Mouse (Mus musculus): ENCODE data around the gene Hoxc4. TPM values are rescaled to one million over a fixed set of nuclear protein-coding genes. Genes with fewer than 3 reads are reported as not detected.
A peak's percentile ranks its signal among the peaks of the same experiment; 100 is the strongest.

The Hoxc4 gene
- polyA plus RNA-seq, 1 experiment from 2014 or later, result not detected

DNA sequence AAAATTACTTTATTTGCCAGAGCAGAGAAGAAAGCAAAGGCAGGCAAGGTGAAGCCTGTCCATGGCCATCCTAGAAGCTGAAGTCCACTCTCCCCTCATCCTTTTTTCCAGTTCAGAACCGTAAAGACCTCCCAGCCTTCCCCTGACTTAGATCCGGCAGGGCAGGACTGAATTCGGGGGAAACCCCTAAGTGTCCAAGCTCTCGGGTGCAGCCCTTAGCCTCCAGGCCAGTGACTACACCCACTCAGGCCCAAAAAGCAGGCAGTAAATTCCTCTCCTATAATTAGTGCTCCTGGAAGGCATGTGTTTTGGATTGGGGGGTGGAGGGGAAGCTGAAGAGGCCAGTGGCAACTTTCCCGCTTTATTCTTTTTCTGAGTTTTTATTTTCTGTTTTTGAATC, 12.9 kb upstream of the Hoxc4 start:
- H3K4me3 ChIP-seq, result no peak overlapping the region
- H3K4me2 ChIP-seq, result no peak overlapping the region
- H3K4me1 ChIP-seq, result no peaks in the 10 kb centered on the region
- H3K9ac ChIP-seq, result no peak overlapping the region
- no peak for ATAC-seq
- H3K27me3 ChIP-seq, result peaks cover 100% of the 10 kb centered on the region
- 1% methylated on average over 5 of the region's 5 CpGs for WGBS
- H3K9me3 ChIP-seq (replicated peaks), result no peaks in the 10 kb centered on the region
- H3K27ac ChIP-seq, result no peak overlapping the region
- no peaks in the 10 kb centered on the region for H3K36me3 ChIP-seq (ENCODE audit: poor library complexity, severe bottlenecking)

DNA sequence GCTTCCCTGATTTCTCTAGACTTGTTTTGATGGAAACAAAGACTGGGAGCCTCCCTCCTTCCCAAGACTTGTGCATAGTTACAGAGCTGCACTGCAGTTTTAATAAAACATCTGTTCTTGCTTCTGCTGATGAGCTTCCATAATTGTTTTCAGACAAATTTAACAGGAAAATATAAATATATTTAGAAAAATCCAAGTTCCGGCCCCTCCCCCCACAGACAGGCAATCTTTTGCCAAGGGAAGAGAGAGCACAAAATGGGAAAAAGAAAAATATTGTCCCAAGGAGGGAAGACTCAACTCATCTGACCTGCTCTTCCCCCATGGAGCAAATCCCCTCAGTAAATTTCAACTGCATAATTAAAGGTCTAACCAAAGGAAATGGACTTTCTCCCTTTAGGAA, 12.4 kb upstream of the Hoxc4 start:
- WGBS, result 15% methylated on average over 1 of the region's 1 CpGs

DNA sequence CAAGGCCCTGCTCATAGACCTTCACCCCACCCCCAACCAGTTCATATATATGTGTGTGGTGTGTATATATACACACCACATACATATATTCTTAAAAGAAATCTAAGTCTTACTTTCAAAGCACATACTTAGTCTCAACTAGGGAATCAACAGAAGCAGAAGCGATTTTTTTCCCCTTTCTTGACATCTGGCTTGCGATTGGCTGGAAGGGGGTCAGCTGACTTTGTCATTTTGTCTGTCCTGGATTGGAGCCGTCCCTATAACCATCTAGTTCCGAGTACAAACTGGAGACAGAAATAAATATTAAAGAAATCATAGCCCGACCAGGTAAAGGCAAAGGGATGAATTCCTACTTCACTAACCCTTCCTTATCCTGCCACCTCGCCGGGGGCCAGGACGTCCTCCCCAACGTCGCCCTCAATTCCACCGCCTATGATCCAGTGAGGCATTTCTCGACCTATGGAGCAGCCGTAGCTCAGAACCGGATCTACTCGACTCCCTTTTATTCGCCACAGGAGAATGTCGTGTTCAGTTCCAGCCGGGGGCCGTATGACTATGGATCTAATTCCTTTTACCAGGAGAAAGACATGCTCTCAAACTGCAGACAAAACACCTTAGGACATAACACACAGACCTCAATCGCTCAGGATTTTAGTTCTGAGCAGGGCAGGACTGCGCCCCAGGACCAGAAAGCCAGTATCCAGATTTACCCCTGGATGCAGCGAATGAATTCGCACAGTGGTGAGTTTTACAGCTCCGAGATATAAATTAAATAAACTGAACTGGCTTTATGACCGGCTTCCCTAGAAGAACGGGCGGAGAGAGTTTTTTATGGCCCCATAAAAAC, 9.2 kb upstream of the Hoxc4 start:
- 1% methylated on average over 27 of the region's 27 CpGs for WGBS
- no peak overlapping the region for H3K9ac ChIP-seq
- peaks cover 99% of the 10 kb centered on the region for H3K27me3 ChIP-seq
- H3K36me3 ChIP-seq (ENCODE audit: poor library complexity, severe bottlenecking), result no peaks in the 10 kb centered on the region
- no peak overlapping the region for H3K4me2 ChIP-seq
- no peak overlapping the region for H3K27ac ChIP-seq
- H3K9me3 ChIP-seq (replicated peaks), result no peaks in the 10 kb centered on the region; the same call in 1 of the 2 replicates
- ATAC-seq, result no peak
- H3K4me1 ChIP-seq, result peaks cover 6% of the 10 kb centered on the region; the same call in 1 of the 2 replicates
- no peak overlapping the region for H3K4me3 ChIP-seq

More for the DNA sequence above, 12.4 kb upstream of the Hoxc4 start:
- no peak overlapping the region for H3K27ac ChIP-seq
- ATAC-seq, result no peak
- no peaks in the 10 kb centered on the region for H3K36me3 ChIP-seq (ENCODE audit: poor library complexity, severe bottlenecking)
- H3K4me2 ChIP-seq, result no peak overlapping the region
- no peak overlapping the region for H3K4me3 ChIP-seq
- no peaks in the 10 kb centered on the region for H3K4me1 ChIP-seq
- no peaks in the 10 kb centered on the region; the same call in 1 of the 2 replicates for H3K9me3 ChIP-seq (replicated peaks)
- peaks cover 100% of the 10 kb centered on the region for H3K27me3 ChIP-seq
- H3K9ac ChIP-seq, result no peak overlapping the region

DNA sequence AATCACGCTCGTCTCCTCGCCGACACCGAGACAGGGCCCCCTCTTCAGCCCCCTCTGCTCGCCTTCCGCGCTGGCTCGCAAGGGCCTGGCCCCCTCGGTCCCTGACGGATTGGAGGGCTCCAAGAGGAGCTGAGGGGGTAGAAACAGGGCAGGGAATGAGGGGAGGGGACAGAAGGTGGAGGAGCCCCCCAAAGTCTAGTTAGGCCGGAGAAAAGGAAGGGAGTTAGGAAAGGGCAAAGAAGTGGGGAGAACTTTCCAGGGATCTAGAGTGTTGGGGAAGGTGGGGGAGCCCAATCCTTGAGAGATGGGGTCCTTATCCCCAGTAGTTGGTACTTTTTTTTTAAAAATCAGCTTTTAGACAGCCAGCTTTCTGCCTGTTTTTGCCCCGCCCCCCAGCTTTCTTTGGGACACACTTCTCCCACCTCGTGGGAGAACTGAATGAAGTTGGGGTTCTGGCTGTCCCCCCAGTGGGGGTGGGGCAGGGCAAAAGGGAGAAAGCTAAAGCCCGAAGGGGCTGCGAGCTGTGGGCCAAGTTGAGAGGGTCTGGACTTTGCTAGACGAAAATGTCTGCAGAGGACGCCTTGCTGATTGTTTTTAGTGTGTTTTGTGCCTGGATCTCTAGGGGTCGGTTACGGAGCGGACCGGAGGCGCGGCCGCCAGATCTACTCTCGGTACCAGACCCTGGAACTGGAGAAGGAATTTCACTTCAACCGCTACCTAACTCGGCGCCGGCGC, 8.5 kb upstream of the Hoxc4 start:
- Histone ChIP-seq H3K36me3 (ENCODE audit: poor library complexity, severe bottlenecking) (no peaks in the 10 kb centered on the region), H3K27ac (no peak overlapping the region), H3K27me3 (peaks cover 99% of the 10 kb centered on the region), H3K9me3 (replicated peaks) (no peaks in the 10 kb centered on the region; the same call in 1 of the 2 replicates), H3K9ac (no peak overlapping the region), H3K4me3 (no peak overlapping the region), H3K4me2 (no peak overlapping the region), H3K4me1 (peaks cover 6% of the 10 kb centered on the region; the same call in 1 of the 2 replicates)
- ATAC-seq, result no peak
- under 1% methylated on average over 31 of the region's 31 CpGs for WGBS

DNA sequence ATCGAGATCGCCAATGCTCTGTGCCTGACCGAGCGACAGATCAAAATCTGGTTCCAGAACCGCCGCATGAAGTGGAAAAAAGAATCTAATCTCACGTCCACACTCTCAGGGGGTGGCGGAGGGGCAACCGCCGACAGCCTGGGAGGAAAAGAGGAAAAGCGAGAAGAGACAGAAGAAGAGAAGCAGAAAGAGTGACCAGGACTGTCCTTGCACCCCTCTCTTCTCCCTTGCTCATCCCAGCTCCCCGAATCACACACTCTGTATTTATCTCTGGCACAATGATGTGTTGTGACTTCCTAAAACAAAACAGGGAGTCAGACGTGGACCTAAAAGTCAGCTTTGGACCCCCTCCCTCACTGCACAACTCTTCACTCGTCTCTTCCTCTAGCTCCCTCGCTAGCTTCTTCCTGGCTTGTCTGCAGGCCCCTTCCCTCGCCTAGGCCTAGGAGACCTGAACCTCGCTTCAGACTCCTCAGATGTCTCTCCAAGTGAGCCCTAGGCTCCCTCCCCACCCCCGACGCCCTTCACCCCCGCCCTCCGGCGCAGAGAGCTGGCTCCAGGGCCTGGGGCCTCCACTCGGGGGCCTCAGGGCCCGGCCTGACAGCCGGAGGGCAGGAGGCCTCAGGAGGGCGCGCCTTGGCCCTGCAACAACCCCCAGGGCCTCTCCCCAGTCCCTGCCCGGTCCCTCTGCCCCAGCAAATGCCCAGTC, 7.7 kb upstream of the Hoxc4 start:
- H3K4me3 ChIP-seq, result no peak overlapping the region
- no peak overlapping the region for H3K4me2 ChIP-seq
- H3K4me1 ChIP-seq, result peaks cover 6% of the 10 kb centered on the region; the same call in 1 of the 2 replicates
- no peaks in the 10 kb centered on the region for H3K36me3 ChIP-seq (ENCODE audit: poor library complexity, severe bottlenecking)
- H3K27ac ChIP-seq, result no peak overlapping the region
- H3K9ac ChIP-seq, result no peak overlapping the region
- H3K9me3 ChIP-seq (replicated peaks), result no peaks in the 10 kb centered on the region; the same call in 1 of the 2 replicates
- ATAC-seq, result no peak
- peaks cover 99% of the 10 kb centered on the region for H3K27me3 ChIP-seq
- under 1% methylated on average over 28 of the region's 28 CpGs for WGBS

DNA sequence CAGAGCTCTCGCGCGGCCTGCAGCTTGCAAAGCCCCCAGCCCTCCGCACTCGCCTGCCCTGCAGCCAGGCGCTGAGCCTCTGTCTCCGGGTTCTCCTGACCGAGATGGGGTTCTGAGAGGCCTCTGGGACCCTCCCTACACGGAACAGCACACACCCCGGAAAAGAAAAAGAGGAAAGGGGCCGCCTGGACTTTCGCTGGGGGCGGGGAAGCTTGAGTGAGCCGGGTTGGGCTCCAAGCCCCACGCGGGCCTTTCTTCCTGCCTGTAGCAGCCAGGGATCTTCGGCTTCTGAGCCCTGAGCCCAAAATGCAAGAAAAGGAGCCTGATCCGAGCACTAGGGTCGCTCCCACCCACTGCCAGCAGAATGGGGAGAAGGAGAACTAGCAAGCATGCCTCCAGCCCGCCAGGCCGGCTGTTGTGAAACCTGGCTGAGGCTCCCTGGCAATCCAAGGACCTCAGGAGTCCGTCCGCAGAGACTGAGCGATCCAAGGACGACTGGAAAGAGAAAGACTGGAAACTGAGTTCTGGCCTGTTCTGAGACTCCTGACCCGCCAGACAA, 6.7 kb upstream of the Hoxc4 start:
- H3K27ac ChIP-seq, result no peak overlapping the region
- peaks cover 99% of the 10 kb centered on the region for H3K27me3 ChIP-seq
- peaks cover 6% of the 10 kb centered on the region; the same call in 1 of the 2 replicates for H3K4me1 ChIP-seq
- WGBS, result under 1% methylated on average over 26 of the region's 26 CpGs
- H3K36me3 ChIP-seq (ENCODE audit: poor library complexity, severe bottlenecking), result no peaks in the 10 kb centered on the region
- H3K9me3 ChIP-seq (replicated peaks), result no peaks in the 10 kb centered on the region; the same call in 1 of the 2 replicates
- H3K4me3 ChIP-seq, result no peak overlapping the region
- no peak overlapping the region for H3K4me2 ChIP-seq
- no peak overlapping the region for H3K9ac ChIP-seq
- ATAC-seq, result no peak

DNA sequence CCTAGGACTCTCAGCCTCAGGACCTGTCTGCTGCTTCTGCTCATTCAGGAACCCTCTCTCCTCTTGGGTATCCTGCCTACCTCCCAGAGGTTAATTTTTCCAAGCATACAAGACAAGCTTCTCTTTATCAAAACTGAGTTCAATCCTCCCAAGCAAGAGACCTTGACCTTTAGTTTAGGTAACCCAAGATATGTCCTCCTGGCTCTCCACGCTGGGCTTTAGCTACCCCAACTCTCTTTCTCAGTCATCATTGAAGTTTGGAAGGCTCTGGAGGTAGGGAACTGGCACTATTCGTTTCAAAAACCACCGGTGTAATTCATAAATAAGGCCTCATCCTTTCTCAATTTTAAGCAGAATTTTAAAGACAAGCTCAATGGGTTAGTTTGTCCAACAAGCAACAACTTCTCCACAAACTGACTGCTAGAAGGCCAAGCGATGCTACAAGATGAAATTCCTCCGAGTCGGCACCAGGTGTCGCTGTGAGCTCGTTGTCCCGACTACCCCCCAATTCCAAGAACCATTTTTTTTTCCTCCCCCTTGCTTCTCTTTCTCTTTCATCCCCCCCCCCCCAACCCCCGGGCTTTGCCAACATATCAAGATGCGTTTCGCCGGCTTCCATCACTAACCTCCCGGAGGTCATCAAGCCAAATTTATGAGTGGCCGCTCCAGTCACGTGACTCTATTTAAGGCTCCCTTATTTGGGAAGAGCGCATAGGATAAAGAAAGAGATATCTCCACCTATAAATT, 5.3 kb upstream of the Hoxc4 start:
- H3K27me3 ChIP-seq, result peaks cover 99% of the 10 kb centered on the region
- no peak overlapping the region for H3K4me2 ChIP-seq
- peaks cover 6% of the 10 kb centered on the region; the same call in 1 of the 2 replicates for H3K4me1 ChIP-seq
- H3K9me3 ChIP-seq (replicated peaks), result no peaks in the 10 kb centered on the region; the same call in 1 of the 2 replicates
- H3K36me3 ChIP-seq (ENCODE audit: poor library complexity, severe bottlenecking), result no peaks in the 10 kb centered on the region
- no peak overlapping the region for H3K4me3 ChIP-seq
- 3% methylated on average over 17 of the region's 17 CpGs for WGBS
- no peak for ATAC-seq
- H3K9ac ChIP-seq, result no peak overlapping the region
- no peak overlapping the region for H3K27ac ChIP-seq

DNA sequence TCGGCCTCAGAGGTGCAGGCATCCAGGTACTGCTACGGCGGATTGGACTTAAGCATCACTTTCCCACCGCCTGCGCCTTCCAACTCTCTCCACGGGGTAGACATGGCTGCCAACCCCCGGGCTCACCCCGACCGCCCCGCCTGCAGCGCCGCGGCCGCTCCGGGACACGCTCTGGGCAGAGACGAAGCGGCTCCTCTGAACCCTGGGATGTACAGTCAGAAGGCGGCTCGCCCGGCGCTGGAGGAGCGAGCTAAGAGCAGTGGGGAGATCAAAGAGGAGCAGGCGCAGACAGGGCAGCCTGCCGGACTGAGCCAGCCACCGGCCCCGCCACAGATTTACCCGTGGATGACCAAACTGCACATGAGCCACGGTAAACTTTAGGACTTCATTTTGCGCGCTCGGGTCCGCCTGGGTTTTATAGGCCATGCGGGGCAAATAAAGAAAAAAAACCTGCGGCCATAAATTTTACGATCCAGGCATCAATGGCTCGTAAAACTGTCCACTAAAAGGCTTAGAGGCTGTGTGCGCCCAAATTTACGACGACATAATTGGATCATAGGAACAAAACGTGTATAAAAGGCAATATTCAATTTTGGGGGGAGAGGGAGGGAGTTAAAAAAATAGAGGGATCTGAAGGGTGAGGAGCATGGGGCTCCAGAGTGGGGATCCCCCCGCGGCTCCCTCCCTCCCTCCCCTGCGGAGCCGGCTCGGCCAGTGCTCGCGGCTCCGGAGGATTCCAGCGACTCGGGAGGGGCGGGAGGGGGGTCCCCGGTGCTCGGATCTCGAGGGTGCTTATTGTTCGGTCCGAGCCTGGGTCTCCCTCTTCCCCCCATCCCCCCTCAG, 4.3 kb upstream of the Hoxc4 start:
- Histone ChIP-seq H3K9ac (no peak overlapping the region), H3K27me3 (peaks cover 99% of the 10 kb centered on the region), H3K36me3 (ENCODE audit: poor library complexity, severe bottlenecking) (no peaks in the 10 kb centered on the region), H3K4me2 (no peak overlapping the region), H3K27ac (no peak overlapping the region), H3K4me1 (peaks cover 6% of the 10 kb centered on the region; the same call in 1 of the 2 replicates), H3K4me3 (peak overlapping the region; percentile 0; the same call in 1 of the 2 replicates), H3K9me3 (replicated peaks) (no peaks in the 10 kb centered on the region; the same call in 1 of the 2 replicates)
- ATAC-seq, result no peak
- under 1% methylated on average over 53 of the region's 57 CpGs for WGBS

DNA sequence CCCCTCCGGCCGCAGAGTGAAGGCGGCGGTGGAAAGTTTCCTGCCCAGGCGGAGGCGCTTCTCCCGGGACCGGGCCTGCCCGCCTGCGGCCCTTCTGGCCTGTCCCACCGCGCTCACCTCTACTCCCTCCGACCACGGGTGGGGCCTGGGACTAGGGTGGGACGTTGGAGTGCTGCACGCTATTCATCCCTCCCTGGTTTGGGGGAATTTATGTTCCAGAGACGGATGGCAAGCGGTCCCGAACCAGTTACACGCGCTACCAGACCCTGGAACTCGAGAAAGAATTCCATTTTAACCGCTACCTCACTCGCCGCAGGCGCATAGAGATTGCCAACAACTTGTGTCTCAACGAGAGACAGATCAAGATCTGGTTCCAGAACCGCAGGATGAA, 3.7 kb upstream of the Hoxc4 start:
- no peak overlapping the region for H3K4me3 ChIP-seq
- WGBS, result under 1% methylated on average over 28 of the region's 28 CpGs
- no peaks in the 10 kb centered on the region for H3K36me3 ChIP-seq (ENCODE audit: poor library complexity, severe bottlenecking)
- H3K27ac ChIP-seq, result no peak overlapping the region
- H3K9ac ChIP-seq, result no peak overlapping the region
- H3K9me3 ChIP-seq (replicated peaks), result no peaks in the 10 kb centered on the region; the same call in 1 of the 2 replicates
- H3K27me3 ChIP-seq, result peaks cover 99% of the 10 kb centered on the region
- no peak overlapping the region for H3K4me2 ChIP-seq
- H3K4me1 ChIP-seq, result peaks cover 6% of the 10 kb centered on the region; the same call in 1 of the 2 replicates
- no peak for ATAC-seq

DNA sequence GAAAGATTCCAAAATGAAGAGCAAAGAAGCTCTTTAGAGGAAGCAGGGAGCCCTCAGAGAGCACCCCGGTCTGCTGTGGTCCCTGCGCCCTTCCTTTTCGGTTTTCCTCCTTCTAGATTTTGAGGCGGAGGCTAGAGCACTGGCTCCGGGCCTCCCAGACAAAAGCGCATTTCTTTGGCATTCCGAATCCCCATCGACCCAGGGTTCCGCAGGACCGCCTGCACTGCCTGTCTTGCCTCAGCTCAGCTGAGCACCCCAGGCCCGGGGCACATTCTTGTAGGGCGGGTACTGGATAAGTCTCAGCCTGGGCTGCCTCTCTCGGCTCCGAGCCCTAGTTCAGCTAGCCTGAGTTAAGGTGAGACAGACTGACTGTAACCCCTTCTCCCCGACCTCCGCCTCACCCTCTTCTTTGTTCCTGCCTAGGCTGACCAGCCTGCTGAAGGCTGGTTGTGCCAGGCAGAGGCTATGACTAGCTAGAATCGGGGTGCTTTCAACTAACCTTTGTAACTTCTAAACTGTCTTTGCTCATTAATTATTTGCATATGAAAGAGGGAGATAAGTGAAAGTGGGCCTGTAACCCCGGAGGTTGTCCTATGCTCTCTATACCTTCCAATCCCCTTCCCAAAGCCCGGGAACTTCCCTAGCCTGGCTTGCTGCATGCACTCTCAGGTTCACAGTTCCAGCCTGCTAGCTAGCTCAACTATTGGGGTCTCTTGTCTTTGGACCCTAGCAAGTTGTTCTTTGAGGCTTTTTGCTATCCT, 3.1 kb upstream of the Hoxc4 start:
- Histone ChIP-seq H3K9ac (no peak overlapping the region), H3K27me3 (peaks cover 99% of the 10 kb centered on the region), H3K4me1 (peaks cover 6% of the 10 kb centered on the region; the same call in 1 of the 2 replicates), H3K4me3 (no peak overlapping the region), H3K27ac (no peak overlapping the region), H3K9me3 (replicated peaks) (no peaks in the 10 kb centered on the region; the same call in 1 of the 2 replicates), H3K4me2 (no peak overlapping the region), H3K36me3 (ENCODE audit: poor library complexity, severe bottlenecking) (no peaks in the 10 kb centered on the region)
- ATAC-seq, result no peak
- 1% methylated on average over 19 of the region's 19 CpGs for WGBS

All from forebrain, embryonic 13.5 days (tissue).